Comparison of ENCODE assay signal across 20 mouse cellular contexts in genomic region chr13:117165071-117165470, GRCm38 (mm10). TPM values are rescaled to one million over a fixed set of nuclear protein-coding genes. Genes with fewer than 3 reads are reported as not detected.
DNase-seq lines count a peak whose midpoint lies in the region; ATAC-seq and TF ChIP-seq lines count a peak whose summit lies in the region.
"Had no signal": no experiment of that assay in that cellular context is flagged by ENCODE, and none has a peak within 500 bp of the region (broad histone marks: within the 10 kb centered on the region; RNA-seq: fewer than 3 reads in every experiment).

No protein-coding gene starts in this region.

- intact Hi-C loops in gastrocnemius, adult 2 months (cut with DNase I): no loop called here

- peak; percentile 33 for TF ChIP-seq CTCF in gastrocnemius, adult 2 months (IDR thresholded peaks at IDR 0.05)

- DNase-seq in gastrocnemius, adult 2 months: no peak
- DNase-seq in gastrocnemius, postnatal 25 days: no peak
- DNase-seq in lung, postnatal 10 days: peak; percentile 2
- DNase-seq in lung, postnatal 36 days: no peak
- peak; percentile 1 for DNase-seq in T-cell, adult 2 months (ENCODE audit: low spot score)
- no peak for DNase-seq in c-Kit-positive CD71-positive TER-119-positive erythroid progenitor cells, embryonic 14.5 days (ENCODE audit: low spot score)
- no peak for DNase-seq in urinary bladder, adult 2 months (ENCODE audit: low spot score)
- DNase-seq: adrenal gland, postnatal 36 days; gastrocnemius, postnatal 14 days; kidney, postnatal 25 days; right cerebral cortex, postnatal 14 days had no signal

- no peak overlapping the region for H3K4me3 ChIP-seq in gastrocnemius, adult 2 months
- H3K4me3 ChIP-seq: embryonic facial prominence, embryonic 12.5 days; heart, embryonic 13.5 days; hindbrain, embryonic 10.5 days; limb, embryonic 10.5 days; liver, embryonic 15.5 days; midbrain, embryonic 15.5 days had no signal

- H3K27ac ChIP-seq in gastrocnemius, adult 2 months: no peak overlapping the region
- H3K27ac ChIP-seq: embryonic facial prominence, embryonic 12.5 days; heart, embryonic 13.5 days; hindbrain, embryonic 10.5 days; limb, embryonic 10.5 days; liver, embryonic 15.5 days; macrophage; midbrain, embryonic 15.5 days had no signal

- ATAC-seq in neutrophil, adult 5-6 weeks (ENCODE audit: extremely low read depth, insufficient number of reproducible peaks, low FRiP score, poor library complexity, severe bottlenecking): peak; percentile 55; the same call in 1 of the 2 replicates
- ATAC-seq: midbrain, embryonic 15.5 days had no signal

RNA-seq across cellular contexts. Expression of gene Emb, which starts 43.3 kb away (rescaled TPM):
- total RNA-seq in gastrocnemius, adult 2 months (2021): 10 to 100 TPM in 1 of 2 experiments, 1 to 10 TPM in 1; 9.1 to 10.7 TPM
- 10 to 100 TPM; 10.1 to 10.5 TPM for total RNA-seq in gastrocnemius, postnatal 25 days (2021)
- total RNA-seq in neutrophil, adult 5-6 weeks (2017): 409 and 421 TPM in 2 replicates
- 6.1 and 6.2 TPM in 2 replicates for polyA plus RNA-seq in urinary bladder, adult 2 months (2012; rRNA removed)

RNA-seq across cellular contexts. Expression of gene Gm17509, which starts 55.8 kb away (rescaled TPM):
- total RNA-seq in gastrocnemius, adult 2 months (2021): not detected
- total RNA-seq in gastrocnemius, postnatal 25 days (2021): not detected
- total RNA-seq in neutrophil, adult 5-6 weeks (2017): 1.1 and 1.5 TPM in 2 replicates
- 0.04 TPM in 1 of 2 replicates, not detected in the other for polyA plus RNA-seq in urinary bladder, adult 2 months (2012; rRNA removed)
- total RNA-seq: gastrocnemius, postnatal 14 days had no signal
- polyA plus RNA-seq: intestine, embryonic 14.5 days had no signal

Comparison
In these comparisons a context has a peak if more than half of its experiments do, and no peak if none do; other contexts are left out.
1. DNase-seq: peak in lung, postnatal 10 days (single experiment) and T-cell, adult 2 months (single experiment); none in gastrocnemius, adult 2 months (single experiment), gastrocnemius, postnatal 25 days (single experiment), lung, postnatal 36 days (single experiment), c-Kit-positive CD71-positive TER-119-positive erythroid progenitor cells, embryonic 14.5 days (single experiment) and urinary bladder, adult 2 months (single experiment).
2. RNA of gene Emb, which starts 43.3 kb away (total RNA-seq): 409 to 421 TPM in neutrophil, adult 5-6 weeks; 9.1 to 10.7 TPM in gastrocnemius, adult 2 months and 10.1 to 10.5 TPM in gastrocnemius, postnatal 25 days; every median in the first group is over 10 times any median in the second.